Mouse (Mus musculus): Measurements from ENCODE around the gene Pltp. TPM values are rescaled to one million over a fixed set of nuclear protein-coding genes. Genes with fewer than 3 reads are reported as not detected.
A peak's percentile ranks its signal among the peaks of the same experiment; 100 is the strongest.
"Not testable (repeated sequence)": the region's sequence is repeated elsewhere in the genome, so short reads cannot be mapped to it uniquely, and the experiment has no call there.

Gene Pltp
- polyA plus RNA-seq, 1 experiment from 2014 or later, result 193 TPM

GRCm38 (mm10) chr2:164806614-164807013 is 50.9 kb downstream of the Pltp start:
- 72% methylated on average over 7 of the region's 7 CpGs for WGBS

GRCm38 (mm10) chr2:164805332-164805718 is 52.2 kb downstream of the Pltp start:
- H3K27me3 ChIP-seq (ENCODE audit: control insufficient read depth, insufficient read depth, low read depth, low read length), result no peaks in the 10 kb centered on the region
- WGBS, result 2% methylated on average over 21 of the region's 21 CpGs
- H3K36me3 ChIP-seq (ENCODE audit: control insufficient read depth, insufficient read depth, low read length), result peaks cover 7% of the 10 kb centered on the region
- H3K4me1 ChIP-seq (replicated peaks; ENCODE audit: control insufficient read depth, insufficient read depth, low read length), result peaks cover 12% of the 10 kb centered on the region
- peak overlapping the region; percentile 77 for H3K4me2 ChIP-seq (ENCODE audit: low read depth, low read length)
- H3K9me3 ChIP-seq (ENCODE audit: control insufficient read depth, low read length), result no peaks in the 10 kb centered on the region
- peak; percentile 63 for ATAC-seq (ENCODE audit: low read depth)
- H3K4me3 ChIP-seq (ENCODE audit: low read length), result peak overlapping the region; percentile 88
- H3K27ac ChIP-seq (ENCODE audit: low read length), result peak overlapping the region; percentile 80
- peak overlapping the region; percentile 86 for H3K9ac ChIP-seq (ENCODE audit: low read length)

More at GRCm38 (mm10) chr2:164806614-164807013, 50.9 kb downstream of the Pltp start:
- Histone ChIP-seq H3K4me3 (ENCODE audit: low read length) (no peak overlapping the region), H3K27ac (ENCODE audit: low read length) (no peak overlapping the region), H3K9ac (ENCODE audit: low read length) (no peak overlapping the region), H3K4me1 (replicated peaks; ENCODE audit: control insufficient read depth, insufficient read depth, low read length) (peaks cover 12% of the 10 kb centered on the region), H3K9me3 (ENCODE audit: control insufficient read depth, low read length) (no peaks in the 10 kb centered on the region), H3K27me3 (ENCODE audit: control insufficient read depth, insufficient read depth, low read depth, low read length) (no peaks in the 10 kb centered on the region), H3K36me3 (ENCODE audit: control insufficient read depth, insufficient read depth, low read length) (peaks cover 2% of the 10 kb centered on the region; the same call in 1 of the 2 replicates), H3K4me2 (ENCODE audit: low read depth, low read length) (no peak overlapping the region)
- no peak for ATAC-seq (ENCODE audit: low read depth)

DNA sequence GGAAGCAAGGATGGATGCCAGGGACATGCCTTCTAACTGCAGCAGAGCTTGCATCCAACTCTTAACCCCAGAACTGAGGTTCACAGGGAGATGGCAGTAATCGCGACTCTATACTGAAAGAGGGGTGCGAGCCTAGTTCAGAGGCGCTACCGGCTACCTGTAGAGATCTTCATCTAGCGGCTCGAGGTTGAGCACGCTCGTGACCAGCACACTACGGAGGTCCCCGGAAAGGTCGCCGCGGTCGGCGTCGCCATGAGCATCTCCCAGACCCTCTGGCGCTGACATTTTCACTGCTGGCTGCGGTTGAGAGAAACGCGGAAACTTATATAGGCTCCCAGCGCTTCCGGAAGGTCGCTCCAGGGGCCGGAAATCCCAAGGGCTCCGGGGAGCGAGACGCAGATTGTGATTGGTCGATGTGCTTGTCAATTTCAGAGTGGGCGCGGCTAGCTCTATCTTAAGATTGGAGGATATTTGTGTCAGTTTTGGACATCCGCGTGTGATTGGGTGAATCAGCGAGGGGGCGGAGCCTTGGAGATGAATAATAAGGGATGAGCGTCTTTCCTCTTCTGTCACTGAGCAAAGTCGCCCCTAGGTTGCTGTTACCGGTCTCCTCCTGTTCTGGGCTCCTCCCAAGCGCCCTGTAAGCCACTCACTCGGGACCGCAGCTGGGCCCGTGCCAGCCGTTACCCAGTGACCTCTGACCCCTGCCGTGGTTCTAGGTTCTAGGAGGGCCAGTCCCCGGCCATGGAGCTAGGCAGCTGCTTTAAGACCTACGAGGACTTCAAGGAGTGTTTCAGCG is 52.8 kb downstream of the Pltp start, which contains the start of the genes Acot8 and Zswim3:
TSS of gene Acot8 (minus strand) at position 350 of the 799 bp plus-strand sequence.
TSS of gene Zswim3 (plus strand) at position 566 of the 799 bp plus-strand sequence.
- peaks cover 7% of the 10 kb centered on the region for H3K36me3 ChIP-seq (ENCODE audit: control insufficient read depth, insufficient read depth, low read length)
- H3K4me3 ChIP-seq (ENCODE audit: low read length), result peak within 1 kb of the TSS; percentile 88
- H3K4me2 ChIP-seq (ENCODE audit: low read depth, low read length), result peak within 1 kb of the TSS; percentile 77
- peak within 1 kb of the TSS; percentile 86 for H3K9ac ChIP-seq (ENCODE audit: low read length)
- H3K27ac ChIP-seq (ENCODE audit: low read length), result peak within 1 kb of the TSS; percentile 80
- peak; percentile 98 for ATAC-seq (ENCODE audit: low read depth)
- WGBS, result under 1% methylated on average over 47 of the region's 47 CpGs
- no peaks in the 10 kb centered on the region for H3K9me3 ChIP-seq (ENCODE audit: control insufficient read depth, low read length)
- H3K4me1 ChIP-seq (replicated peaks; ENCODE audit: control insufficient read depth, insufficient read depth, low read length), result peaks cover 12% of the 10 kb centered on the region
- H3K27me3 ChIP-seq (ENCODE audit: control insufficient read depth, insufficient read depth, low read depth, low read length), result no peaks in the 10 kb centered on the region

DNA sequence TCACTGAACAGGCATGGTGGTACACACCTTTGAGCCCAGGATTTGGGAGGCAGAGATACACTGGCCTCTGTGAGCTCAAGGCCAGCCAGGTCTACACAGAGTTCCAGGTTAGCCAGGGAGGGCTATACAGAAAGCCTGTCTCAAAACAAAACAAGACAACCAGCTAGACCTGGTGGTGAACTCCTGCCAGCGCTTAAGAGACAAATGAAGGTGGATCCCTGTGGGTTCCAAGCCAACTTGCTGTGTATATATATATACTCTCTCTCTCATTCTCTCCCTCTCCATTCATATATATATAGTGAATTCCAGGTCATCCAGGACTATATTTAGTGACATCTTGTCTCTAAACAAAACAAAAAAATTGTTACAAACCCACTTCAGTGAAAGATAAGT is 53.6 kb downstream of the Pltp start:
- H3K4me2 ChIP-seq (ENCODE audit: low read depth, low read length), result peak overlapping the region; percentile 69
- H3K4me1 ChIP-seq (replicated peaks; ENCODE audit: control insufficient read depth, insufficient read depth, low read length), result peaks cover 12% of the 10 kb centered on the region
- peak overlapping the region; percentile 77 for H3K9ac ChIP-seq (ENCODE audit: low read length)
- H3K9me3 ChIP-seq (ENCODE audit: control insufficient read depth, low read length), result no peaks in the 10 kb centered on the region
- H3K27me3 ChIP-seq (ENCODE audit: control insufficient read depth, insufficient read depth, low read depth, low read length), result no peaks in the 10 kb centered on the region
- peaks cover 11% of the 10 kb centered on the region for H3K36me3 ChIP-seq (ENCODE audit: control insufficient read depth, insufficient read depth, low read length)
- H3K27ac ChIP-seq (ENCODE audit: low read length), result no peak overlapping the region
- no peak for ATAC-seq (ENCODE audit: low read depth)
- WGBS, result 70% methylated on average over 1 of the region's 1 CpGs
- H3K4me3 ChIP-seq (ENCODE audit: low read length), result peak overlapping the region; percentile 88

DNA sequence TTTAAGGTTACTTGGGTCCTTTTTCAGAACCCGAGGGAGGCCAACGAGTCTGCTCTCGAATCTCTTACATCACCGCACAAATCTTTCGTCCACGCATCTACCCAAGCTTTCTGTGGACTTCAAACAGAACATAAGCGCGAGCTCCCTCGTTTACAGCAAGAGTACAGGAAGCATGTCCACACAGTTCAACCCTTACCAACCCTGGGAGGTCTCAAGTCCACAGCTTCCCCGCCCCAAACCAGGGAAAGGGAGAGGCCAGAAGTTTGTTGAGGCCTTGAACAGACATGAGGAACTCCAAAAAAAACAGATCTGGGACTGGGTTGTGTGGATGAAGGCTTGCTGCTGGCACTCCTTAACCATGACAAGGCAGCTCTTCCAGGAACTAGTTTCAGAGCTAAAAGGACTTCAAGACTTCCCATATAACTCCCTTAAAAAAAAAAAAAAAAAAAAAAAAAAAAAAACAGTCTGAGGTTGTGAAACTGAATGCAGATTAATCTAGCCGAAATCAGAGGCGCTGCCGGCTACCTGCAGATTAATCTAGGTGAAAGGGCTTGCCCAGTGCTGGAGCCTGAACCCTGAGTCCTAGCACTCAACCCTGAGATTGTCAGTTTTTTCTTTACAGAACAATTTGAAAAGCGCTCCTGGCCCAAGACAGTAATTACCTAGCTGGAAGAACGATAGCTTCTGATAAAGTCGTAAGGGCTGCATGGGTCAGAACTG is 54.1 kb downstream of the Pltp start:
- Histone ChIP-seq H3K27me3 (ENCODE audit: control insufficient read depth, insufficient read depth, low read depth, low read length) (no peaks in the 10 kb centered on the region), H3K36me3 (ENCODE audit: control insufficient read depth, insufficient read depth, low read length) (peaks cover 11% of the 10 kb centered on the region), H3K9me3 (ENCODE audit: control insufficient read depth, low read length) (no peaks in the 10 kb centered on the region), H3K4me2 (ENCODE audit: low read depth, low read length) (peak overlapping the region; percentile 69), H3K4me1 (replicated peaks; ENCODE audit: control insufficient read depth, insufficient read depth, low read length) (peaks cover 12% of the 10 kb centered on the region), H3K4me3 (ENCODE audit: low read length) (peak overlapping the region; percentile 88; the same call in 1 of the 2 replicates), H3K27ac (ENCODE audit: low read length) (no peak overlapping the region), H3K9ac (ENCODE audit: low read length) (peak overlapping the region; percentile 77)
- no peak for ATAC-seq (ENCODE audit: low read depth)
- WGBS, result 87% methylated on average over 16 of the region's 16 CpGs

GRCm38 (mm10) chr2:164800252-164801004 is 57.1 kb downstream of the Pltp start:
- peaks cover 6% of the 10 kb centered on the region for H3K4me1 ChIP-seq (replicated peaks; ENCODE audit: control insufficient read depth, insufficient read depth, low read length)
- H3K4me2 ChIP-seq (ENCODE audit: low read depth, low read length), result no peak overlapping the region
- WGBS, result 83% methylated on average over 13 of the region's 13 CpGs
- H3K4me3 ChIP-seq (ENCODE audit: low read length), result no peak overlapping the region
- no peaks in the 10 kb centered on the region for H3K27me3 ChIP-seq (ENCODE audit: control insufficient read depth, insufficient read depth, low read depth, low read length)
- H3K9ac ChIP-seq (ENCODE audit: low read length), result no peak overlapping the region
- ATAC-seq (ENCODE audit: low read depth), result no peak
- peaks cover 14% of the 10 kb centered on the region for H3K36me3 ChIP-seq (ENCODE audit: control insufficient read depth, insufficient read depth, low read length)
- H3K9me3 ChIP-seq (ENCODE audit: control insufficient read depth, low read length), result no peaks in the 10 kb centered on the region
- H3K27ac ChIP-seq (ENCODE audit: low read length), result no peak overlapping the region

- not testable (repeated sequence) for H3K9me3 ChIP-seq (ENCODE audit: control insufficient read depth, low read length); H3K27ac ChIP-seq (ENCODE audit: low read length); H3K4me3 ChIP-seq (ENCODE audit: low read length); H3K4me2 ChIP-seq (ENCODE audit: low read depth, low read length); H3K4me1 ChIP-seq (replicated peaks; ENCODE audit: control insufficient read depth, insufficient read depth, low read length); H3K9ac ChIP-seq (ENCODE audit: low read length); H3K27me3 ChIP-seq (ENCODE audit: control insufficient read depth, insufficient read depth, low read depth, low read length); ATAC-seq (ENCODE audit: low read depth)
- peaks cover 21% of the 10 kb centered on the region for H3K36me3 ChIP-seq (ENCODE audit: control insufficient read depth, insufficient read depth, low read length)
- 74% methylated on average over 6 of the region's 6 CpGs for WGBS
Observed at GRCm38 (mm10) chr2:164798554-164798953, 59.0 kb downstream of the Pltp start.

DNA sequence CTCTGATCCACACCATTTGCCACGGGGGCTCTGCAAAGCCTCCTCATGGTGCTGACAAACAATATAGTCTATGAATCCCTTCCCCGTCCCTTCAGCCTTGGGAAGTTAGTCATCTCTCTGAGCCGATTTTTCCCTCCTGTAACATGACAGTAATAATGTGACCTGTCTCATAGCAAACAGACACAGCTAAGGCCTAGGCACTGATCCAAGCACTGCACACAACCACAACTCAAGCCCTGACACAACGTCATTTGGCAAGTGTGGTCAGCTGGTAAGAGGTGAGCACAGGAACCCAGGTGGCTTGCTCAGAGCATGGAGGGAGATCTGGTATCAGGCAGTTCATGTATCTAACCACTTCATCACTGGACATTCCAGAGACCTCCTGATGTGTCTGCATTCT is 61.6 kb downstream of the Pltp start:
- 76% methylated on average over 4 of the region's 4 CpGs for WGBS
- H3K27me3 ChIP-seq (ENCODE audit: control insufficient read depth, insufficient read depth, low read depth, low read length), result no peaks in the 10 kb centered on the region
- H3K4me3 ChIP-seq (ENCODE audit: low read length), result no peak overlapping the region
- peaks cover 32% of the 10 kb centered on the region for H3K36me3 ChIP-seq (ENCODE audit: control insufficient read depth, insufficient read depth, low read length)
- H3K27ac ChIP-seq (ENCODE audit: low read length), result no peak overlapping the region
- ATAC-seq (ENCODE audit: low read depth), result no peak
- H3K4me2 ChIP-seq (ENCODE audit: low read depth, low read length), result no peak overlapping the region
- H3K9me3 ChIP-seq (ENCODE audit: control insufficient read depth, low read length), result no peaks in the 10 kb centered on the region
- H3K4me1 ChIP-seq (replicated peaks; ENCODE audit: control insufficient read depth, insufficient read depth, low read length), result no peaks in the 10 kb centered on the region
- H3K9ac ChIP-seq (ENCODE audit: low read length), result no peak overlapping the region

GRCm38 (mm10) chr2:164794293-164794692 is 63.2 kb downstream of the Pltp start:
- H3K9ac ChIP-seq (ENCODE audit: low read length), result no peak overlapping the region
- H3K36me3 ChIP-seq (ENCODE audit: control insufficient read depth, insufficient read depth, low read length), result peaks cover 28% of the 10 kb centered on the region
- H3K27me3 ChIP-seq (ENCODE audit: control insufficient read depth, insufficient read depth, low read depth, low read length), result no peaks in the 10 kb centered on the region
- no peaks in the 10 kb centered on the region for H3K9me3 ChIP-seq (ENCODE audit: control insufficient read depth, low read length)
- ATAC-seq (ENCODE audit: low read depth), result peak; percentile 63
- no peak overlapping the region for H3K4me3 ChIP-seq (ENCODE audit: low read length)
- WGBS, result 28% methylated on average over 5 of the region's 5 CpGs
- H3K4me2 ChIP-seq (ENCODE audit: low read depth, low read length), result no peak overlapping the region
- H3K4me1 ChIP-seq (replicated peaks; ENCODE audit: control insufficient read depth, insufficient read depth, low read length), result no peaks in the 10 kb centered on the region
- H3K27ac ChIP-seq (ENCODE audit: low read length), result no peak overlapping the region
